Mouse (Mus musculus) liver (tissue): Measurements from ENCODE around the gene Spert.

Source experiments
- DNase-seq: peaks from one replicate; pipeline ENCODE4 v3.0.0-alpha.2; 2020; ENCODE audit warnings: mixed read lengths

Spert gene

DNA sequence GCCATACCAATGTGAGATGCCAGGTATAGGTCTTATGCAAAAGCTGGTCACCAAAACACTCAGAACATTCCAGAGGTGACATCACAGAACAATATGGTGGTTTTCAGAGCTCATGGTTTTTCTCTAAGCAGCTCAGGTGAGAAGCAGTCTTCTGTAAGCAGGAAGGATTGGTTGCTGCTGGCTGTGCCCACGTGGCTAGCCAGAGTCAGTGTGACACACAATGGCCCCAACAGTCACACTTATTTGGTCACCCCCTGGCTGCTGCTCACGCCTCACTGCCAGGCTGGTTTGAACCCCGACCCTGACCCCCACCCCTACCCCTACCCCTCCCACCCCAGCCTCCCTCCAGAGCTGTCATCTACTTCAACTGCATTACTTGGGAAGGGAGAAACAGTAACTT is at the start of gene Spert:
Spert (minus strand) TSS at position 139 of the 400 bp plus-strand sequence.
- no peak for DNase-seq

DNA sequence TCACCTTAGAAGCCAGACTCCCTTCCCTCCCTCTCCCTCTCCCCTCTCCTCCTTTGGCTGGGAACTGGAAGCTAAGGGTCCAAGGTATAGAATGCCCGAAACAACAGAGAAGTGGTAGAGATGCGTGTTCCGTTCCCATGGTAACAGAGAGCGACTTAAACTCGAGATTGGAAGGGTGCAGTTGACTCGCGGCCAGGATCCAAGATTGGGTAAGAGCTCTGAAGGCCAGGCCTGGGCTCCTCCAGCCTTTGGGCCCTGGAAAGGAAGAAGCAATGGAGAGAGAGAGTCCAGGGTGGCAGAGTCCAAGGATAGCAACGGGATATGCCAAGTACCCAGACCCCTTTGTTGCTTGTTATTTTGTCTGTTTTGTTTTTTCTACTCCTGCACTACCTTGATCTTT is 49.2 kb upstream of the Spert start, which contains the start of gene Erich6b:
Erich6b (plus strand) TSS at position 180 of the 400 bp plus-strand sequence.
- no peak for DNase-seq

DNA sequence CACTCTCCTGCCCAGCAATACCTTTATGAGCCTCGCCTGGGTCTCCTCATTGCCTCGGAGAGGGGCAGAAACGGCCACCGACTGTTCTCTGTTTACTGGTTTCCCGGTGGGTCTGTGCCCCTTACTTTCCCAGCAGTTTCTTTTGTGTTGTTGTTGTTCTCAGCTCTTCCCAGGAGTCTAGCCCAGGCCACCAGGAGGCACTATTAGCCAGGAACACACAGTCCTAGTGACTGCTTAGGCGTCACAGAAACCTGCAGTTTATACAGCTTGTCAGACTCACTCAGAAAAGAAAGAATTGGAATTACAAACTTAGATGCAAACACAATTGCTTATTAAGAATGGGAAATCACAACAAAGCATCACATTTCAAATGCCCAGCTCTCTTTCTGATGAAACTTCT is 48.5 kb upstream of the Spert start:
- peak; percentile 6 for DNase-seq

DNA sequence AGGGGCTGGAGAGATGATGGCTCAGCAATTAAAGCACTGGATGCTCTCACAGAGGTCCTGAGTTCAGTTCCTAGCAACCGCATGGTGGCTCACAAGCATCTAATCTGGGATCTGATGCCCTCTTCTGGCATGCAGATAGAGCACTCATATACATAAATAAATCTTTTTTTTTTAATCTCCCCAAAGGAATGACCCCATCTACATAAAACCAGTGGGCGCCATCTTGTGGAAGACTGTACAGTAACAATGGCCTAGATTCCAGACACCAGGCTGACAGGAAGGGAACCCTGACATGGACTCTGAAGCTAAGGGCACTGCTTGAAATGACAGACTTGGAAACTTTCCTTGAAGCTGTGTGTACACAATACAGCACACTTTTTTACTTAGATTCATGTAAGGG is 47.9 kb upstream of the Spert start:
- no peak for DNase-seq

DNA sequence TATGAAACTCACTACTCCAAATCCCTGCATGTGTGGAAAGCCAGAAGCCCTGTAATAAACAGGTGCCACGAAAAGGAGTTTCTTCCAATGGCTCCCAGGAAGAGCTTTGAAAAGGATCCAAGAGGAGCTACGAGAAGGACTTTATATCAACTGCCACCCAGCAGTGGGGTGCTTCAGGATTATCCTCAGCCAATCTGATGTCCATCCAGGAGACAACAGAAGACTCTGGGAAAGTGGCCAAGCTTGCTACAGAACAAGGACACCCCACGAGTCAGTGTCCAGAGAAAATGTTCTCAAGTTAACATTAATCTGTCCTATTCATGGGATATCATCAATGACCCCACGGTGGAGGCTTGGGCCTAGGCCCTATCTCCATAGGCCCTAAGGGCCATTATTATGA is 44.7 kb upstream of the Spert start:
- no peak for DNase-seq

DNA sequence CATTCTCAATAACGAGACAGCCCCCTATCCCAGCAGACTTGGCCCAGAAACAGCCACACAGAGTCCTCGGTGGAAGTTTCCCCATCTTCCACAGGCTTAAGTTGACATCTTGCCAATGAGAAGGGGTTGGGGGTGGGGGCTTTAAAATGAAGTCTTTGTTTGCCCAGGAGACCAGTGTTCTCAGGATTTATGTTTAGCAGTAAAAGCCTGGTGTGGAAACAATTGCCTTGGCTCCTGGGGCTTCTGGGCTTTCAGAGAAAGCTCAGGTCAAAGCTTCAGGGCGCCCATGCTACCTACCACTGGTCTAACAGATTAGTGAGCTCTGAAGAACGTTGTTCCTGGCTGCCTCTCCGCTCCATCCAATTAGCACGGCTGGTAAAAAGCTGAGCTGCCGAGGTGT is 43.2 kb upstream of the Spert start:
- no peak for DNase-seq

DNA sequence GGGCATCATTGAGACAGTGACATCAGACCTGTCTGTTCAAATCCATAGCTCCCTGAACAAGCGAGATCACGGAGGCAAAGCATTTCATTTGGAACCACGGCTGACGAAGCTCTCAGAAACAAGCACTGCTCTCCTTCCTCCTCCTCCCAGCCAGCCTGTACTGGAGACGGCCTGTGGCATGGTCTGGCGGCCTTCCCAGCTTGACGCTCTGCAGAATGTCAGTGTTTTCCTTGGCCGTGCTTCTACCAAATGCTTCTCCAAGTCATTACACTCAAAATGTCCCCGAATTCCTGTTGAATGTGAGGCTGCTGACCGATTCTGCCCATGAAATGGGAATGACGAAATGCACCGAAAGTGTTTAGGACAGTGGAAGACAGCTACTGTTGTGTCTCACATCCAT is 42.4 kb upstream of the Spert start:
- DNase-seq = no peak

DNA sequence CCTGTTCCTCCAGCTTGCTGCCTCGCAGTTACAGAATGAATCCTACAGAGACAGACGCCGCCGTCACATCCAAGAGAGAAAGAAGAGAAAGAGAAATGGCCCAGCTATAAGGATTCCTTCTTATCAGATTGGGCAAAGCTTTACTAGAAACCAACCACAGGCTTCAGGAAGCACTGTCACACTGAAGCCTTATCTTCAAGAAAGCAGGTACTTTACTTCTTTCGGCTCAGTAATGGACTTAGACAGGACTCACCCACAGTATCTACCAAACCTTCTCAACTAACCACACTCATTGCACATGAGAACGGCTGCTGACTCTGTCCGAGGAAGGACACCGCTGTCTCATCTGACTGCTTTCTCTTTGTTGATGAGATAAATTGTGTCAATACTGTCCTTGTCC is 36.0 kb upstream of the Spert start:
- no peak for DNase-seq

DNA sequence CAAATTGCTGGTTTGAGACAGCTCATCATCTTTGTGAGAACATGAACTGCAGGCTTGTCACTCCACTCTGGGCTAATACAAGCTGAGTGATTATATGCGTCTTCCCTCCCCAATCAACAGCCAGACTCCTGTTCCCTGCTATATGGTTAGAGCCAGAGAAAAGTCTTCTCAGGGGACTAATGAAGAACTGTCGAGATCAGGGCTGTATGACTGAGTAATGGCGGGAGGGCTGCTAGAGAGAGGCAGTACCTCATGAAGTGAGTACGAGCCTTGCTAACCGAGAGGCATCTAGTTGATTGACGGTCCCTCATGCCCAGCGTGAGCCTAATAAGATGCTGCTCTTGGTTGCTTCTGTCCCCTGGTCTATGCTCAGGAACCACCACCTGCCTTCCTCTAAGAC is 30.1 kb upstream of the Spert start:
- no peak for DNase-seq

DNA sequence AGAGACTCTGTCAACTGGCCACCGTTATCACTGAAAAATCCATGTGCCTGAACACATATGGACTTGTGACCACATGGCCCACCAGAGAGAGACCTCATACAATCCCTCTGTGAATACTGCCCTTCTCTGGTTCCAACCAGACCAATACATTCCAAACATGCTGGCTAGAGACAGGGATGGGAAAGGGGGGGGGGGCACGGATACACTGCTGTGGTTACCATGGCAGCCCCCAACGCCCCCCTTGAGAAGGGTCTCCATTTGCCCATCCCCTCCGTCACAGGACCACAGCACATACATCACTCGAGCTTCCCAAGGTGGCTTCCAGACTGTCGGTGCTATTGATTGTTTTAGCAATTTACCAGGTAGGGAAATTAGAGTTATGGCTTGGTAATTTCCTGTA is 23.5 kb upstream of the Spert start:
- DNase-seq = no peak

DNA sequence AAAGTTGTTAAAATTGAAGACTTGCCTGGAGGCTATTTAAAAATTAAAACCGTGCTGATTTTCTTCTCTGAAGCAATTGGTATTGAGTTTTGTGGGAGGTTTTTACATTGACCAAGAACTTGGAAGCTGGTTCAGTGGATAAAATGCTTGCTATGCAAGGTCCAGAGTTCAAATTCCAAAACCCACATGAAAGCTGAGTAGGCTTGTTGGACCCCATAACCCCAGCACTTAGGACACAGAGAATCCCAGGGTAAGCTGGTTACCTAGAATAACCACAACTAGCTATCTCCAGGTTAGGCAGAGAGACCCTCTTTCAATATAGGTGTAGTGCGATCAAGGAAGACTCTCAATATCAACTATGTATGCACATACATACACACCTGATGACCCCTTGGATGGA is 16.3 kb upstream of the Spert start:
- no peak for DNase-seq

DNA sequence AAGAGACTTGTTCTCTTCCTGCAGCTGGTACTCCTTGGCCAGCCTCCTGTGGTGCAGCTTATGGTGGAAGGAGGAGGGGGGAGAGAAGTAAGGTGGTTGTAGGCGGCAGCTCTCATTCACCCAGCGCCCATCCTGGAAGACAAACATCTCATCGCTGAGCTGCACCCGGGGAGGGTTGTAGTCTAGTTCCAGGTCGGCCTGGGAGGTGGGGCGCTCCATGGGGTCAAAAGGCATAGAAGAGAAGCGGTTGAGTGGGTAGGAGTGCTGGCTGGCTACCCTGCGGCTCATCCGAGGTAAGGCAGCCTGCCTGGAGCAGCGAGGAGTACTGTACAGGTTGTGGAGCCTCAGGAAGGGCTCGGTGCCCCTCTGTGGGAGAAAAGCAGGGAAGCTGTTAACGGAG is 9.0 kb downstream of the Spert start:
- DNase-seq = no peak

DNA sequence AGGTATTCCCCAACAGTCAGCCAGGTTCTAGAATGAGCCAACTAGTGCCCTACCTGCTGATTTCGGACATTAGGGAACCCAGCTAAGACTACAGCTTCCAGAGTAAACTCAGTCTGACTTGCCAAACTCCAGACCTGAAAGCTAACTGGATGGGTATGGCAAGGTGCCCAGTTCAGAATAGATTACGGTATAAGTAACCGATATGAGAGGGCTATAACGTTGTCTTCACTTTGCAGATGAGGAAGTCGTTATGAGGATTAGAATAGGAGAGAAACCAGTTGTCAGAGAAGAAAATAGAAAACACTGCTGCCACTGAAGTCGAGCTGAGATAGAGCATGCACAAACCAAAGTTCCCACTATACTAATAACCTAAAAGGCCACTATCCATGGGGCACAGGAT is 13.9 kb downstream of the Spert start:
- no peak for DNase-seq

DNA sequence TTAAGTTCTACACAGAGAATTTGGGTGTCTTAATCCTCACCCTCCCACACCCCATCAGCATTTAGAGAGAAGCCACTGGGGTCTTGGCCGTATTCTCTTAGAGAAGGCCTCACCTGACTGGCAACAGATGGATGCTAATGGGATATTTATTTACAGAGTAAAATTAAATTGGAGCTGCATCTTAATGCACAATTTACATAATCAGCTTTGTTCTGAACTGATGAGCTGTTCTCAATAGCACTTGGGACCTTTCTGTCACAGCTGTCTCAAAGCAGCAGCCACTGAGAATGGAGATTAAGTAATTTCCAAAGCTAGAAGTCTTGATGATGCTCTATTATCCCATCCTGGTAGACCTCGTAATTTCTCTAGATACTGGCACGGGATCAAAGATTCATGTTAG is 26.6 kb downstream of the Spert start:
- no peak for DNase-seq

DNA sequence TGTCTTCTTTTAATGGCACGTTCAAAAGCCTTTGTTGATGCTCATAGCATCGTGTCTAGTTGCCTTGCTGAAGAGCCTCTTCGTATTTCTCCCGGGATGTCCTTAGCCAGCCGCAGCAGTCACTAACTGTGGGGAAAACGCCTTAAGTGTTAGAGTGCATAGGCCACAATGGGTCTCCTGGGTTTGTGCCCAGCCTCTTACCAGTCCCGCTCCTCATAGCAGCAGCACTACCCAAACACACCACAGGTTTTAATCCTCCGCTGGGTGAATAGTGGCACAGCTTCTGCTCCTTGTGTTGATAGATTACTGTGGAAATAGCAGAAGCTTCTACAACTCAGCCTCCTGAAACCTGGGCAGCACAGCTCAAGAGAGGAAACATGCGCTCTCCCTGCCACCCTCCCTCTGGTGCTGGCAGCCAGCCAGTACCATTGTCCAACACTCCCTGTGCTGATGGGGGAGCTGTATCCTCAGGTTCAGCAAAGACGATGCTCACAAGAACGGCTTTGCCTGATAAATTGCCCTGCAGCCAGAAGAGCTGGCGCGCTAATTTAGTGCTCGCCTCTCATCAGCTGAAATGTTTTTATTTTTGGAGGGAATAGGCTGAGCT is 27.3 kb downstream of the Spert start:
- peak; percentile 27 for DNase-seq

DNA sequence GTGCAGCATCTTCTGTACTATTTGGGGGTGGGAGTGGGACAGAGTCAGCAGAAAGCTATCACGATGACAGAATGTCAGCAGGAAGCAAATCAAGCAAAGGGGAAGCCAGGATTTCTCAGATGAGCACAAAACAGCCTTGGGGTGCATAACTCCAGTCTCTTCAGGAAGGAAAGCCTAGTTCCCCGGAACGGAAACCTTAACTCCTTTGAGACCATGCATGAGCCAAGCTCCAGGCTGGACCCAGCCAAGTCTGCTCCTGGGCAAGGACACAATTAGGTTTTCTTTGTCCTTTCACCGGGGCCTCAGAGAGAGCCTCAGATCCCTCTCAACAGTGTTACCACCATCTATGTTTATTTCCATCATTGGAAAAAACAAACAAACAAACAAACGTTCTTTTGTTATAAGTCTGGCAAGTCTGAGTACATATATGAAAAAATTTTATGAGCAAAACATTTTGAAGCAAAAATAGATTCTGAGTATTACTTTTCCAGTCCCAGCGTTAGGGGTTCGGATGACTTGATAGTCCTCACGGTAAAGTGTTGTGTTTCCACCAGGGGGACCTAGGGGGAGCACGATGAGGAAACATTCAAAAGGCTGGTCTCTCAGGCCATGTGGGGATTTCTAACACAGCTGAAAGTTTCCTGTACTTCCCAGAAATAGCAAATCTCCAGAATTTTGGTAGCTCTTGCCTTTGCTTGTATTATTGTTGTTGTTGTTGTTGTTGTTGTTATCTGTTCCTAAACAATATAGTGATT is 31.2 kb downstream of the Spert start:
- DNase-seq = no peak

DNA sequence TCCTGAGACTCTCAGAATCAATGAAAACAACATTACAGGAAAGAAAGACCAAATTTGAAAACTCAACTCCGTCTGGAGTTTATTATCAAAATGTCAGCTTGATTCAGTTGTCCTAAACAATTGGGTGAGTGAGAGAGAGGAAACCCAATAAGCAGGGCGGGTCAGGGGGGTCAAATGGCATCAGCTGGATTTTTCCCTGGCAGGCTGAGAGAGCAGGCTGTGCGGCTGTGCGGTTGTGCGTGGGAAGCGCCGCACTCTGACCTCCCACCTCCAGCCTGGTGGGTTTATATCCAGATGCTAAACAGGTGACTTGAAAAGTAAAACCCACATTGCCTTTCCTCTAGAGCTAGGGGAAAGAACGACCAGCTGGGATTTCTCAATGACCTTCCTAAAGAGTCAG is 51.2 kb downstream of the Spert start:
- no peak for DNase-seq

DNA sequence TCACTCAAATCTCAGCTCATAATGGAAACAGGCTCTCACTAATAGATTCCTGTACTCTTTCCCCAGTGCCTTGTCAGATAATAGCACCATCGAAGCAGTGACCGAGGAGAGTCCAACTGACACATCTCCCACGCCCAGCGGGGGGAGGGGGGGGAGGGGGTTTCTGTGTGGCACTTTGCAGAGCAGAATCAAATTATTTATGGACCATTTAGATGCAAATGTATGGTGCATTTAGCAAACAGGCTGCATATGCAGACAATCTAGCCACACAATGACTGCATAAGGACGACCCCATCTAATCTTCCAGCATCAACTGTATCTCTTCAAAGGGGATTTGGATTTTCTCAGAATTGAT is 51.9 kb downstream of the Spert start:
- DNase-seq = no peak

DNA sequence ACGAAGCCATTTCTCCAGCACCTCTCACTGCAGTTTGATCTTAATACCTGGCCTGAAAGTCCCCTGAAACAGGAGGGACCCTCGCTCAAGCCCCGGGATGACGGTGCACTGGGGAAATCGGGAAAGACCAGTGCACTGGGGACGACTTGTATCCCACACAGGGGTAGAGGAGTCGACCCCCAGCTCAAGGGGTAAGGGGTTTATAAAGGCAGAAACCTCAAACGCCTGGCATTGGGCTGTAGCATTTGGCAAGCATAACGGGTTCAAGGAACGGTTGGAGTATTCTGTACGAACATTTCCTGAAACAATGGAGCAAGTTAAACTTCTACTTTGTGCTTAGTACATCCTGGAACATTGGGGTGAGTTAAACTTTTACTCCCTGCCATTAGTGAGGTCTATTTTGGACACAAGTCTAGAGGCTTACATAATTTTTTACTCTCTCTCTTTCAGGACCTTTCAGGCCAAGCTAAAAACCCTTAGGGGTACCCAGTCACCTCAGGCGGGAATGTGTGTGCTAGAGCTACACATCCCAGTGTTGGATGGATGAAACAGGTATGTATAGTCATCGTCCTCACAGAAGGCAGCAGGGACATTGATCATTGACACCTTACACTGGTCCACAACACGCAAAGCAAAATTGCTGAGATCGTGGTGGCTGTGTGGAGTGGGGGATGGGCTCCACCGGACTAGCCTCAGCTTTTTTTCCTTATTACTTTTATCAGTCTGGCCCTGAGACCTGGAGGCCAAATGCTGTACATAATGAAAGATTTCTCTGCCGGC is 52.5 kb downstream of the Spert start:
- no peak for DNase-seq

DNA sequence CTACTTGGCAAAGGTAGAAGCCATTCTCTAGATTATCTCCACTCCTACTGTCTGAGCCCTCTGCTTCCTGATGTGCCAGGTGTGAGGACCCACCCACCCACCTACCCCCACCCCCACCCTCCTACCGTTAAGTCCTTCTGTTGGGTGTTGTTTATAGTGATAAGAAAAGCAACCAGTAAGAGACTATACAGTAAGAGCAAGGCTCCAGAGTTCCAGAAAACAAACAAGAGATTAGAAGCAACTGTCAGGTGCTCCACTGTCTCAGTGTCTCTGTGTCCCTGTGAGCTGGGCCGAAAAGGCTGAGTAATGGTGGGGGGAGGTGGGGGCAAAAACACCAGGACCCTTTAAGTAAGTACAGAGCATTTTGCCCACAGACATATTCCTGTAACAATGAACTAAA is 53.7 kb downstream of the Spert start:
- no peak for DNase-seq
